Mouse (Mus musculus) olfactory bulb, adult 2 months (tissue): ENCODE results near the gene Uhrf1. TPM values are rescaled to one million over a fixed set of nuclear protein-coding genes. Genes with fewer than 3 reads are reported as not detected.

Experiments
- H3K27ac ChIP-seq: fragments of 200-500 bp; 2 replicates; pipeline ENCODE4 v1.5.1; 2012; ENCODE audit warnings: low read depth, low read length; ENCODE audit not compliant: insufficient read depth
- H3K4me1 ChIP-seq: fragments of 200-500 bp; 2 replicates; pipeline ENCODE4 v1.6.1; 2012; ENCODE audit warnings: low read length; ENCODE audit not compliant: control insufficient read depth, insufficient read depth
- H3K4me3 ChIP-seq: fragments of 200-500 bp; 2 replicates; pipeline ENCODE4 v1.5.1; 2012; ENCODE audit warnings: mild to moderate bottlenecking, low read depth, low read length, moderate library complexity; ENCODE audit not compliant: insufficient read depth
- CTCF ChIP-seq: fragments of 200-500 bp; IDR thresholded peaks from 2 replicates; pipeline ENCODE4 v1.5.1; 2012; ENCODE audit warnings: low read depth, mild to moderate bottlenecking, low read length, moderate library complexity; ENCODE audit not compliant: insufficient read depth
- POLR2A ChIP-seq: fragments of 200-500 bp; IDR thresholded peaks from 2 replicates; pipeline ENCODE4 v1.6.1; 2012; ENCODE audit warnings: mild to moderate bottlenecking, low read depth, low read length, moderate library complexity; ENCODE audit not compliant: insufficient read depth
- WGBS: fragments of 180-500 bp; shearing (Covaris S2); methylation state at CpG from one replicate; pipeline ENCODE4 v1.1.7; 2018; 5-methylcytosine and 5-hydroxymethylcytosine counted together
- polyA plus RNA-seq: library from polyadenylated mRNA; stranded (reverse); fragments of >200 nt; gene quantifications from 2 replicates; pipeline ENCODE4 v1.2.4, GENCODE M21; 2012; ENCODE audit warnings: low replicate concordance; ENCODE audit not compliant: missing spikeins, insufficient read depth, insufficient read length

Gene Uhrf1
- polyA plus RNA-seq, 1 experiment: not detected

GRCm38 (mm10) chr17:56303847-56304586, 896 bp downstream of the Uhrf1 start:
- no peak overlapping the region for H3K27ac ChIP-seq
- peak overlapping the region; percentile 70 for H3K4me3 ChIP-seq
- no peak for TF ChIP-seq CTCF
- no peak for TF ChIP-seq POLR2A
- H3K4me1 ChIP-seq: peaks cover 9% of the 10 kb centered on the region
- under 1% methylated on average over 68 of the region's 68 CpGs for WGBS

DNA sequence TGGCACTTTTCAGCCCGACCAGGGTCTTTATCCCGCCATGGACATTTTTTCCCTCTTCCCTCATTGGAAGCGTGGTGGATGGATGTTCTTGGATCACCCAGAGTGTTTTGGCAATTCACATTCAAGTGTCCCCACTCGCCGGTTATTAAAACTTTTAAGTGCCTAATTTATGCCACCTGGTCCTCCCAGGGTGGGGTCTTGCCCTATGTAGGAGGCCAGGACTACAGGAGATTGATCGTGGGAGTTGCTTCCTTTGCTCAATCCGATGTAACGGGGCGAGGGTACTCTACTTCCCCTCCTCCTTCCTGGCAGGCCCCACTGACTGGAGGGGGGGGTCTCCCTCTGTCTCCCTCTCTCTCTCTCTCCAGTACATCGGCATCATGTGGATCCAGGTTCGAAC, 1.6 kb downstream of the Uhrf1 start:
- WGBS: 14% methylated on average over 11 of the region's 11 CpGs
- TF ChIP-seq CTCF (no peak), POLR2A (no peak)
- Histone ChIP-seq H3K4me1 (peaks cover 9% of the 10 kb centered on the region), H3K4me3 (no peak overlapping the region), H3K27ac (no peak overlapping the region)

DNA sequence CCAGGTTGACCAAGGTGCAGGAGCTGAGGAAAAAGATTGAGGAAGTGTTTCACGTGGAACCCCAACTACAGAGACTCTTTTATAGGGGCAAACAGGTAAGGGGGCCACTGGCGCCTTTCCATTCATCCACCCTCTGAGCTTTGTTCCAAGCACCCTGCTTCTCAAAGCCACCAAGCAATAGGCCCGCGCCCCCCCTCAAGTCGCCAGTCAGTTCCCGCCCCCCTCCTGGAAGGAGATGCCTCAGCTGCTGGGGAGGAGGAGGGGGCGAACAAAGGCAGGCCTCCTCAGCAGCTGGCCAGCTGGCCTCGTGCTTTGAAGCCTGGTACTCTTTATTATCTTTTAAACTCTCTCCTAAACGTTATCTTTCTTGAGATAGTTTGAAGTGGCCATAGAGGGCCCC, 2.0 kb downstream of the Uhrf1 start:
- peaks cover 9% of the 10 kb centered on the region for H3K4me1 ChIP-seq
- no peak overlapping the region for H3K27ac ChIP-seq
- no peak overlapping the region for H3K4me3 ChIP-seq
- 31% methylated on average over 9 of the region's 9 CpGs for WGBS
- no peak for TF ChIP-seq CTCF
- TF ChIP-seq POLR2A: no peak

DNA sequence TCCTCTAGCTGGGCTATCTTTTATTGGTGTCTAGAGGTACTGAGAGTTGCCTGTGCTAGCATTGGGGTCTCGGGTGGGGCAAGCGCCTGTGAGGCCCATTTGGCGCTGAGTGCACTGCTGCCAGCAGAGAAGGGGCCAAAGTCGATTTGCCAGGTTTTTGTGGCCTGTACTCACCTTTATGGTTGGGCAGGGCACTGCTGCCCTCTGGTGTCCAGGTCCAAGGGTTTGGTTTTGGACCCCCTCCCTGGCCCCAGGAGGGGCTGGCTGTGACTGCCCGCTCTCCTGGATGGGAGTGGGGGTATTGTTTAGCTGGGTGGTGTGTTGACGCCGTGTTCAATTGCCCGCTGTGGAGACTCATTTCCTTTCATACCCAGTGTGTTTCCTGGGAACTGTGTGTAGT, 2.7 kb downstream of the Uhrf1 start:
- H3K4me3 ChIP-seq: no peak overlapping the region
- H3K27ac ChIP-seq: no peak overlapping the region
- TF ChIP-seq POLR2A (no peak), CTCF (no peak)
- H3K4me1 ChIP-seq: peaks cover 9% of the 10 kb centered on the region
- WGBS: 60% methylated on average over 8 of the region's 8 CpGs

GRCm38 (mm10) chr17:56308088-56308487, 5.0 kb downstream of the Uhrf1 start:
- 86% methylated on average over 6 of the region's 6 CpGs for WGBS

GRCm38 (mm10) chr17:56309191-56309945, 6.2 kb downstream of the Uhrf1 start:
- 91% methylated on average over 15 of the region's 15 CpGs for WGBS
- Histone ChIP-seq H3K4me1 (no peaks in the 10 kb centered on the region), H3K4me3 (no peak overlapping the region), H3K27ac (no peak overlapping the region)
- no peak for TF ChIP-seq POLR2A
- no peak for TF ChIP-seq CTCF

More at GRCm38 (mm10) chr17:56308088-56308487, 5.0 kb downstream of the Uhrf1 start:
- Histone ChIP-seq H3K27ac (no peak overlapping the region), H3K4me3 (no peak overlapping the region), H3K4me1 (peaks cover 7% of the 10 kb centered on the region)
- no peak for TF ChIP-seq POLR2A
- no peak for TF ChIP-seq CTCF

DNA sequence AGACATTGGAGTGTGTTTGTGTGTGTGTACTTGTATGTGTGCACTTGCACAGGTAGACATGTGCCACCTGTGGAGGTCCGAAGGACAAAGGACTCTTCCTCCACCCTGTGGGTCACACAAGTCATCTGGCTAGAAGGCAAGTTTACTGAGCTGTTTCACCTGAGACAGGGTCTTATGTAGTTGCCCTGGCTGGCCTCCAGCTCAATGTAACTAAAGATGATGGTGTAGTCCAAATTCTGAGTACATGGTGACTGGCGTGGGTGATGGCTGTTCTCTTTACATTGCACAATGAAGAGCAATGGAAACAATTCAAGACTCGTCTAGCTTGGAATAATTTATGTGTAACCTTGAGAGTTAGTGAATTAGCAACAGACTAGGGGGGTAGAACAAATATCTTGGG, 21.3 kb downstream of the Uhrf1 start:
- 76% methylated on average over 3 of the region's 3 CpGs for WGBS
- TF ChIP-seq CTCF (no peak), POLR2A (no peak)
- peaks cover 19% of the 10 kb centered on the region for H3K4me1 ChIP-seq
- H3K27ac ChIP-seq: no peak overlapping the region
- no peak overlapping the region for H3K4me3 ChIP-seq

DNA sequence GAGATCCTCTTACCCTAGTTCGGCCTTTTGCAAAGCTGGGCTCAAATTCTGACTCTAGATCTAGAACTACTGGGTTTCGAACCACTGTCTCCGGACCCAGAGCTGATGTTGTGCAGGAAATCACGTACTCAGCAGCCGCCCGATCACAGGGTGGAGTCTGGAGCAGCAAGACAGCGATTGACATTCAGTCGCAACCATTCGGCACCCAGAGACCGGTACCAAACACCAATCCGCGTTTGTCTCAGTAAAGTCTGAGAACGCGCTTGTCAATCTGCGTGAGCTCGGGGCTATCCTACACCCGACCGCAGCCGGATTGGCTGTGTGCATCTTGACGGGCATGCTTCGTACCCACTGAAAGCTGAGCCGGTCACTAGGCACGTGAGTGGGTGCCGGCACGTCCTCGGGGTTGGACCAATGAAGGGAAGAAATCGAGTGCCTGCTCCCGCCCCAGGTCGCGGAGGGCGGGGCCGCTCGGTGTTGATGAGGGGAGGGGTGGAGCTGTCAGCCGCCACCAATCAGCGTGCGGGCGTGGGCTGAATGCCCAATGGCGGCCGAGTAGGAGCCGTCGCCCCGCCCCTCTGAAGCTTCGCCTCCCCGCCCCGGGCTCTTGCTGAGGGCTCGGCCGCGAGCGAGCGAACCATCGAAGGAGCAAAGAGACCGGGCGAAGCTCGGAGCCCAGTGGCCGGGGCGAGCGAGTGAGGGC, 22.5 kb downstream of the Uhrf1 start, which contains the start of gene Kdm4b:
TSS of gene Kdm4b (plus strand) at position 613 of the 703 bp plus-strand sequence.
- Histone ChIP-seq H3K27ac (peak within 1 kb of the TSS; percentile 82), H3K4me3 (peak within 1 kb of the TSS; percentile 90), H3K4me1 (peaks cover 24% of the 10 kb centered on the region)
- TF ChIP-seq CTCF (no peak), POLR2A (peak; percentile 81)
- under 1% methylated on average over 57 of the region's 57 CpGs for WGBS
